Mouse (Mus musculus): ENCODE measurements around the gene Sh3pxd2a. TPM values are rescaled to one million over a fixed set of nuclear protein-coding genes. Genes with fewer than 3 reads are reported as not detected.

Sh3pxd2a gene
- polyA plus RNA-seq, 1 experiment from 2014 or later: 5.0 TPM

GRCm38 (mm10) chr19:47304170-47304745, 159.9 kb downstream of the Sh3pxd2a start:
- Histone ChIP-seq H3K27ac (ENCODE audit: low read length) (no peak overlapping the region), H3K27me3 (ENCODE audit: insufficient read depth, low read length) (no peaks in the 10 kb centered on the region), H3K36me3 (ENCODE audit: insufficient read depth, low read length) (no peaks in the 10 kb centered on the region), H3K4me2 (replicated peaks; ENCODE audit: low read depth, low read length) (no peak overlapping the region), H3K4me3 (ENCODE audit: low read length) (no peak overlapping the region), H3K9ac (replicated peaks; ENCODE audit: low read length) (no peak overlapping the region), H3K4me1 (ENCODE audit: insufficient read depth, low read length) (peaks cover 40% of the 10 kb centered on the region), H3K9me3 (ENCODE audit: low read length) (no peaks in the 10 kb centered on the region)
- WGBS: 94% methylated on average over 5 of the region's 5 CpGs
- ATAC-seq (ENCODE audit: low FRiP score, low TSS enrichment): no peak

GRCm38 (mm10) chr19:47303128-47303527, 161.1 kb downstream of the Sh3pxd2a start:
- Histone ChIP-seq H3K27me3 (ENCODE audit: insufficient read depth, low read length) (no peaks in the 10 kb centered on the region), H3K9me3 (ENCODE audit: low read length) (no peaks in the 10 kb centered on the region), H3K4me2 (replicated peaks; ENCODE audit: low read depth, low read length) (no peak overlapping the region), H3K36me3 (ENCODE audit: insufficient read depth, low read length) (no peaks in the 10 kb centered on the region), H3K4me1 (ENCODE audit: insufficient read depth, low read length) (peaks cover 44% of the 10 kb centered on the region), H3K27ac (ENCODE audit: low read length) (peak overlapping the region; percentile 94), H3K4me3 (ENCODE audit: low read length) (no peak overlapping the region), H3K9ac (replicated peaks; ENCODE audit: low read length) (0 out of 2 replicates have a peak overlapping the region, but pooled peaks have one; percentile 37)
- 79% methylated on average over 10 of the region's 10 CpGs for WGBS
- ATAC-seq (ENCODE audit: low FRiP score, low TSS enrichment): no peak

- Histone ChIP-seq H3K9ac (replicated peaks; ENCODE audit: low read length) (peak overlapping the region; percentile 55), H3K4me2 (replicated peaks; ENCODE audit: low read depth, low read length) (peak overlapping the region; percentile 25), H3K27ac (ENCODE audit: low read length) (peak overlapping the region; percentile 94), H3K27me3 (ENCODE audit: insufficient read depth, low read length) (no peaks in the 10 kb centered on the region), H3K36me3 (ENCODE audit: insufficient read depth, low read length) (no peaks in the 10 kb centered on the region), H3K9me3 (ENCODE audit: low read length) (no peaks in the 10 kb centered on the region), H3K4me3 (ENCODE audit: low read length) (no peak overlapping the region), H3K4me1 (ENCODE audit: insufficient read depth, low read length) (peaks cover 44% of the 10 kb centered on the region)
- peak; percentile 79 for ATAC-seq (ENCODE audit: low FRiP score, low TSS enrichment)
- 29% methylated on average over 21 of the region's 21 CpGs for WGBS
Measured at GRCm38 (mm10) chr19:47302191-47302852, 161.9 kb downstream of the Sh3pxd2a start.

DNA sequence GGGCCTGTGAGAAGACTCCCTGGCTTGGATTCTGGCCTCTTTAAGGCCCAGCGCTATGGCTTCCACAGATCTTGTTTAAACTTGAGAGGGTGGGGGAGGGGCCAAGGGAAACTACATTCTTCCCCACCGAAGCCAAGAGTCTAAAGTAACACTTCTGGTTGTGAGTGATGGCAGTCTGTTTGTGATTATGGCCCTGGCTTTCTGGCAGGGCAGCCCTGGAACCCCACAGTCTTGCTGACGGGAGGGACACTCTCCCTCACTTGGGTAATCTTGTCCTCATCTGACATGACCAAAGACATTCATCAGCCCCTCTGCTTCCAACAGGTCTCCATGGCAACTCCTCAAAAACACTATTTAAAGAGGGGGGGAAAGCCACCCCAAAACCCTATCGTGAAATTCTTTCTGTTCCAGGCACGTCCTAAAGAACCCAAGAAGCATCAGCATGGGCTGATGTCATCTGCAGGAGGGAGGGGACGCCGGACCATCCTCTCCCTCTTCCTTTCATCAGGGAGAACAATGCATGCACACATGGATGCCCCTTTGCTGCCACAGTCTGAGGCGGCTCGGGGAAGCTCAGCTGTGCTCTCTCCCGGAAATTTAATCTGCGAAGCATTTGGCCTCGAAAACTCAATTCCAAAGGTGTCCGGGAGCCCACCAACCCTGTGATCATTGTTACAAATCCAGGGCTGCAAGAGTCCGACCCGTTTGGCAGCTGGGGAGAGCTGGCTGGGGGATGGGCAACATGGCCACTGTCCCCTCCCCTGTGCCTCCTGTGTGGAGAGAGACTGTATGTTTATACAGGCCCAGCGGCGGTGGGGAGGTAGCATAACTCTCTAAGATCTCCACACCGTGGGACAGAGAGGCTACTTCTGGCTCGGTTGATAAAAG, 162.7 kb downstream of the Sh3pxd2a start:
- Histone ChIP-seq H3K36me3 (ENCODE audit: insufficient read depth, low read length) (no peaks in the 10 kb centered on the region), H3K4me3 (ENCODE audit: low read length) (no peak overlapping the region), H3K27ac (ENCODE audit: low read length) (peak overlapping the region; percentile 94), H3K9me3 (ENCODE audit: low read length) (no peaks in the 10 kb centered on the region), H3K9ac (replicated peaks; ENCODE audit: low read length) (peak overlapping the region; percentile 55), H3K4me2 (replicated peaks; ENCODE audit: low read depth, low read length) (peak overlapping the region; percentile 25), H3K4me1 (ENCODE audit: insufficient read depth, low read length) (peaks cover 38% of the 10 kb centered on the region), H3K27me3 (ENCODE audit: insufficient read depth, low read length) (no peaks in the 10 kb centered on the region)
- WGBS: 7% methylated on average over 19 of the region's 19 CpGs
- peak; percentile 55 for ATAC-seq (ENCODE audit: low FRiP score, low TSS enrichment)

- Histone ChIP-seq H3K4me1 (ENCODE audit: insufficient read depth, low read length) (peaks cover 40% of the 10 kb centered on the region), H3K27ac (ENCODE audit: low read length) (no peak overlapping the region), H3K9ac (replicated peaks; ENCODE audit: low read length) (no peak overlapping the region), H3K4me2 (replicated peaks; ENCODE audit: low read depth, low read length) (no peak overlapping the region), H3K27me3 (ENCODE audit: insufficient read depth, low read length) (no peaks in the 10 kb centered on the region), H3K4me3 (ENCODE audit: low read length) (no peak overlapping the region), H3K9me3 (ENCODE audit: low read length) (no peaks in the 10 kb centered on the region), H3K36me3 (ENCODE audit: insufficient read depth, low read length) (no peaks in the 10 kb centered on the region)
- no peak for ATAC-seq (ENCODE audit: low FRiP score, low TSS enrichment)
- 87% methylated on average over 11 of the region's 11 CpGs for WGBS
Measured at GRCm38 (mm10) chr19:47298100-47298499, 166.1 kb downstream of the Sh3pxd2a start.

DNA sequence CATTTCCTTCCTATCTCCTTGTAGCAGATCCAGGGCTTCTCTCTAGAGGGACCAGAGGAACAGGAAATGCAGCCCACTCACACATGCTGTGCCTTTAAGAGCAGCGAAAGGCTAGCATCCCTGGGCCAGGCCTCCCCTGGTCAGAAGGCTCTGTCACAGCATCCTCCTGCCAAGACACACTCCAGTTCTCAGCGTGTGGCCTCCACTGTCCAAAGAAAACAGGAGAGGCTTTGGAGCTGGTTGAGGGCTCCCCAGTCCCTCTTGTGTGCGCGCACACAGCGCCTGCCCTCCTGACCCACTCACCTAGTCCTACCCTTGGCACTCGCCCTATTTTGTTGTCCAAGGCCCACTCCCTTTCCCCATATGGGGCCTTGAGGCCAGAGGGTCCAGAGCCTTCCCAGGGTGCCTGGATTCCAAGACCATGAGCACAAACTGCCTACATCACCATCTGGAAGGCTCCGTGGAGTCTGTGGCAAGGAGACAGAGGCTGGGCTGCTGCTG, 171.7 kb downstream of the Sh3pxd2a start:
- Histone ChIP-seq H3K4me1 (ENCODE audit: insufficient read depth, low read length) (peaks cover 36% of the 10 kb centered on the region), H3K27ac (ENCODE audit: low read length) (peak overlapping the region; percentile 77), H3K4me3 (ENCODE audit: low read length) (no peak overlapping the region), H3K36me3 (ENCODE audit: insufficient read depth, low read length) (0 out of 2 replicates have a peak, but pooled peaks cover 4% of the 10 kb centered on the region), H3K4me2 (replicated peaks; ENCODE audit: low read depth, low read length) (no peak overlapping the region), H3K27me3 (ENCODE audit: insufficient read depth, low read length) (no peaks in the 10 kb centered on the region), H3K9ac (replicated peaks; ENCODE audit: low read length) (no peak overlapping the region), H3K9me3 (ENCODE audit: low read length) (no peaks in the 10 kb centered on the region)
- WGBS: 38% methylated on average over 7 of the region's 7 CpGs
- ATAC-seq (ENCODE audit: low FRiP score, low TSS enrichment): peak; percentile 39

GRCm38 (mm10) chr19:47291307-47292080, 172.7 kb downstream of the Sh3pxd2a start:
- Histone ChIP-seq H3K27me3 (ENCODE audit: insufficient read depth, low read length) (no peaks in the 10 kb centered on the region), H3K27ac (ENCODE audit: low read length) (peak overlapping the region; percentile 77), H3K9me3 (ENCODE audit: low read length) (no peaks in the 10 kb centered on the region), H3K36me3 (ENCODE audit: insufficient read depth, low read length) (0 out of 2 replicates have a peak, but pooled peaks cover 4% of the 10 kb centered on the region), H3K4me3 (ENCODE audit: low read length) (no peak overlapping the region), H3K4me1 (ENCODE audit: insufficient read depth, low read length) (peaks cover 45% of the 10 kb centered on the region), H3K4me2 (replicated peaks; ENCODE audit: low read depth, low read length) (no peak overlapping the region), H3K9ac (replicated peaks; ENCODE audit: low read length) (no peak overlapping the region; the same call in 1 of the 2 replicates)
- peak; percentile 82 for ATAC-seq (ENCODE audit: low FRiP score, low TSS enrichment)
- 49% methylated on average over 7 of the region's 7 CpGs for WGBS

DNA sequence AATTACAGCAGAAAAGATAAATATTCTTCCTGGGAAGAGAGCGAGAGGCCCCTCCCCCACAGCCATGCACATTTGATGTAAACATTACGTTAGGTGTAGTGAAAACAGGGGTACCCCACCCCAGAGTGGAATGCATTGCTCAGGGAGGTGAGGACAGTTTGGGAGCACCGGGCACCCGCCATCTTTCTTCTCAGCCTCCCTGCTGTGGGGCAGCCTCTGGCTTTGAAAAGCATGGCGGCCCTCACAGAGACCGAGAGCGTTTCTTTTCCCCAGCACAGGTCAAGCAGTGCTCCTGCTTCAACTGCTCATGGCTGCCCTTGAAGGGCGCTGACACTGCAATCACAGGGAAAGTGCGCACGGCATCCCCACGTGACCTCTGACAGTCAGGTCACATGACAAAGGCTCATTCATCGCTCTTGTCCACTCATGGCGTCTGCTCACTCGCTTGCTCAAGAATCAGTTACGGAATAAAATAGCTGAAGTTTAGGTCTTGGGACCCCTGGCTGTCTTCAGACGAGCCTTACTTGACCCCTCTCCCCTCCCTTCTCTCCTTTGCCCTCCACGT, 177.2 kb downstream of the Sh3pxd2a start:
- 59% methylated on average over 17 of the region's 17 CpGs for WGBS

DNA sequence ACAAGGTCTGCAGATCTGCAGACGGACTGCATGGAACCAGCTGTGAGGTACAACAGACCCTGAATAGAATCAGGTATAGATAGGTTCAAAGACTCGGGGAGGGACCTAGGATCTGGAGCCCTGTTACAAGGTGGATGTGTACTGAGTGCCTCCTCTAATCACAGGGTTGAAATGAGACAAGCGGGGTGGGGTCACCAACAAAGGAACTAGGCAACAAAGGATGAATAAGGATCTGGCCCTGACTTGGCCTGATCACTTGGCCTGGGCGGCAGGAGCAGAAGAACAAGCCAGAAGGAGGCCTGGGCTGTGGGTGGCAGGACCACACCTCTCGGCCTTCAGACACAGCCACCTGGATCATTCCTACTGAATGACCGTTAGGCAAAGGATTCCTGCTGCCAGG, 178.6 kb downstream of the Sh3pxd2a start:
- Histone ChIP-seq H3K4me3 (ENCODE audit: low read length) (no peak overlapping the region), H3K4me1 (ENCODE audit: insufficient read depth, low read length) (peaks cover 38% of the 10 kb centered on the region), H3K27me3 (ENCODE audit: insufficient read depth, low read length) (no peaks in the 10 kb centered on the region), H3K4me2 (replicated peaks; ENCODE audit: low read depth, low read length) (no peak overlapping the region), H3K9ac (replicated peaks; ENCODE audit: low read length) (no peak overlapping the region), H3K36me3 (ENCODE audit: insufficient read depth, low read length) (peaks cover 24% of the 10 kb centered on the region), H3K27ac (ENCODE audit: low read length) (no peak overlapping the region), H3K9me3 (ENCODE audit: low read length) (no peaks in the 10 kb centered on the region)
- ATAC-seq (ENCODE audit: low FRiP score, low TSS enrichment): no peak
- WGBS: 88% methylated on average over 6 of the region's 6 CpGs

More for the DNA sequence above, 177.2 kb downstream of the Sh3pxd2a start:
- Histone ChIP-seq H3K27ac (ENCODE audit: low read length) (no peak overlapping the region), H3K36me3 (ENCODE audit: insufficient read depth, low read length) (peaks cover 24% of the 10 kb centered on the region), H3K4me2 (replicated peaks; ENCODE audit: low read depth, low read length) (no peak overlapping the region), H3K9me3 (ENCODE audit: low read length) (no peaks in the 10 kb centered on the region), H3K4me1 (ENCODE audit: insufficient read depth, low read length) (peaks cover 38% of the 10 kb centered on the region), H3K9ac (replicated peaks; ENCODE audit: low read length) (no peak overlapping the region), H3K27me3 (ENCODE audit: insufficient read depth, low read length) (no peaks in the 10 kb centered on the region), H3K4me3 (ENCODE audit: low read length) (no peak overlapping the region)
- ATAC-seq (ENCODE audit: low FRiP score, low TSS enrichment): no peak

Measured in kidney, embryonic 16.5 days (tissue).